Mouse (Mus musculus) stomach, postnatal 0 days (tissue): ENCODE measurements around the gene Mc1r.

Experiments
- CTCF ChIP-seq: IDR thresholded peaks from 2 replicates; pipeline ENCODE4 v1.5.1; 2016; ENCODE audit warnings: antibody characterized with exemption, low read depth, mild to moderate bottlenecking, moderate library complexity
- EP300 ChIP-seq: optimal IDR thresholded peaks from 2 replicates; pipeline ENCODE3; 2016; ENCODE audit warnings: antibody characterized with exemption

DNA sequence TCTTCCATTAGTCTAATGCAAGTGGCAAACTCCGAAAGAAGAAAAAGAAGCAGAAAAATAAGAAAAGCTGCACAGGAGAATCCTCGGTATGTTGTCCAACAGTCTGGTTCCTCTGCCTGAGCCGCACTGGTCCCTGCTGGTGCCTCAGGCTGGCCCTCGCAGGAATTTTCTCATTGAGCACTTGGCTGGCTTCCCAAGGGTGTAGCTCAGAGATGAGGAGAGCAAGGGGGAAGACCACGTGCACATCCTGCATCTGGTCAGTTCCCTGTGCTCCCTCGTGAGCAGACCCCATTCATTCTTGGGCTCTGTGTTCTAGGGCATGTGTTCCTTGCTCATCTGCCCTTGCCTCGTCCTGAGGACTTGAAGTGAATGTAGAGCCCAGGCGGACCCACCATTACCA, 24.4 kb upstream of the Mc1r start:
- TF ChIP-seq CTCF (no peak), EP300 (no peak)
